Mouse (Mus musculus) layer of hippocampus, adult 9-10 months (tissue): ENCODE data around the gene Wnt3a.
"Not testable (repeated sequence)": the region's sequence is repeated elsewhere in the genome, so short reads cannot be mapped to it uniquely, and the experiment has no call there.

ENCODE experiments used
- DNase-seq: peaks from one replicate; pipeline ENCODE4 v3.0.0; 2022; ENCODE audit warnings: low spot score

Gene Wnt3a

GRCm38 (mm10) chr11:59218389-59218998 lies 72.1 kb downstream of the Wnt3a start:
- no peak for DNase-seq

- DNase-seq, result no peak
Observed at GRCm38 (mm10) chr11:59216955-59217354, 73.6 kb downstream of the Wnt3a start.

GRCm38 (mm10) chr11:59212892-59213494 lies 77.6 kb downstream of the Wnt3a start:
- DNase-seq, result no peak

GRCm38 (mm10) chr11:59212320-59212719 lies 78.2 kb downstream of the Wnt3a start:
- not testable (repeated sequence) for DNase-seq

GRCm38 (mm10) chr11:59211561-59211960 lies 79.0 kb downstream of the Wnt3a start:
- DNase-seq, result not testable (repeated sequence)

- DNase-seq, result no peak
Observed at GRCm38 (mm10) chr11:59210020-59210419, 80.5 kb downstream of the Wnt3a start.

GRCm38 (mm10) chr11:59209580-59209979 lies 81.0 kb downstream of the Wnt3a start:
- no peak for DNase-seq

GRCm38 (mm10) chr11:59209003-59209441 lies 81.5 kb downstream of the Wnt3a start:
- DNase-seq, result no peak

GRCm38 (mm10) chr11:59208153-59208831 lies 82.3 kb downstream of the Wnt3a start, which contains the start of gene 2310033P09Rik:
2310033P09Rik (plus strand) TSS chr11:59208321.
- peak; percentile 88 for DNase-seq

- no peak for DNase-seq
Observed at GRCm38 (mm10) chr11:59202081-59202995, 88.2 kb downstream of the Wnt3a start, which contains the start of gene Mrpl55. Mrpl55 (plus strand) TSS chr11:59202486.

GRCm38 (mm10) chr11:59201216-59202002 lies 89.1 kb downstream of the Wnt3a start:
- no peak for DNase-seq
